Mouse (Mus musculus): ENCODE measurements around the gene Dhx37.

DNA sequence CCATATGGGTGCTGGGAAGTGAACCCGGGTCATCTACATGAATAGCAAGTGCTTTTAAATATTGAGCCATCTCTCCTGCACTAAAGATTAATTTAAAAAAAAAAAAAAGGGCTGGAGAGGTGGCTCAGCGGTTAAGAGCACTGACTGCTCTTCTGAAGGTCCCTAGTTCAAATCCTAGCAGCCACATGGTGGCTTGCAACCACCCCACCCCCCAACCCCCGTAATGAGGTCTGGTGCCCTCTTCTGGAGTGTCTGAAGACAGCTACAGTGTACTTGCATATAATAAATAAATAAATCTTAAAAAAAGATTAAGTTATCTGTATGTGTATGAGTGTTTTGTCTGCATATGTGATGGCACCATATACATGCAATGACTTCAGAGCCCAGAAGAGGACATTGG lies 26.7 kb upstream of the Dhx37 start:
- peak; percentile 21; the same call in 1 of the 2 replicates for TF ChIP-seq CTCF (IDR thresholded peaks at IDR 0.05; ENCODE audit: borderline replicate concordance, insufficient read depth, low read depth, low read length)
- TF ChIP-seq POLR2A (IDR thresholded peaks at IDR 0.05; ENCODE audit: borderline replicate concordance, insufficient read depth, low read length) = no peak

Data from cerebellum, adult 2 months (tissue).